Mouse (Mus musculus): ENCODE data around the gene Lefty2. TPM values are rescaled to one million over a fixed set of nuclear protein-coding genes. Genes with fewer than 3 reads are reported as not detected.
A peak's percentile ranks its signal among the peaks of the same experiment; 100 is the strongest.

Gene Lefty2
- polyA plus RNA-seq (2012; ENCODE audit: insufficient read depth, insufficient read length, missing spikeins) = not detected in 2 replicates

GRCm38 (mm10) chr1:180892808-180893207, at the start of gene Lefty2:
Gene Lefty2, plus strand, starts transcription at chr1:180893108.
- Histone ChIP-seq H3K4me3 (ENCODE audit: insufficient read depth, low read length) (no peak within 1 kb of the TSS), H3K4me1 (ENCODE audit: control insufficient read depth, insufficient read depth, low read length) (peaks cover 24% of the 10 kb centered on the region)

GRCm38 (mm10) chr1:180848114-180848510, 44.8 kb upstream of the Lefty2 start:
- Histone ChIP-seq H3K27ac (ENCODE audit: insufficient read depth, low read depth, low read length) (peak overlapping the region; percentile 100), H3K4me3 (ENCODE audit: insufficient read depth, low read length) (peak overlapping the region; percentile 63), H3K4me1 (ENCODE audit: control insufficient read depth, insufficient read depth, low read length) (peaks cover 20% of the 10 kb centered on the region)
- TF ChIP-seq CTCF (IDR thresholded peaks at IDR 0.05; ENCODE audit: low read depth, low read length) = no peak
- no peak for TF ChIP-seq POLR2A (IDR thresholded peaks at IDR 0.05; ENCODE audit: borderline replicate concordance, low read depth, low read length)

More at GRCm38 (mm10) chr1:180892808-180893207, at the start of gene Lefty2:
- no peak for TF ChIP-seq CTCF (IDR thresholded peaks at IDR 0.05; ENCODE audit: low read depth, low read length)
- no peak within 1 kb of the TSS for H3K27ac ChIP-seq (ENCODE audit: insufficient read depth, low read depth, low read length)

GRCm38 (mm10) chr1:180848511-180849241, 44.2 kb upstream of the Lefty2 start:
- Histone ChIP-seq H3K4me3 (ENCODE audit: insufficient read depth, low read length) (peak overlapping the region; percentile 63), H3K4me1 (ENCODE audit: control insufficient read depth, insufficient read depth, low read length) (peaks cover 22% of the 10 kb centered on the region), H3K27ac (ENCODE audit: insufficient read depth, low read depth, low read length) (peak overlapping the region; percentile 100)
- TF ChIP-seq CTCF (IDR thresholded peaks at IDR 0.05; ENCODE audit: low read depth, low read length) = no peak
- TF ChIP-seq POLR2A (IDR thresholded peaks at IDR 0.05; ENCODE audit: borderline replicate concordance, low read depth, low read length) = no peak

DNA sequence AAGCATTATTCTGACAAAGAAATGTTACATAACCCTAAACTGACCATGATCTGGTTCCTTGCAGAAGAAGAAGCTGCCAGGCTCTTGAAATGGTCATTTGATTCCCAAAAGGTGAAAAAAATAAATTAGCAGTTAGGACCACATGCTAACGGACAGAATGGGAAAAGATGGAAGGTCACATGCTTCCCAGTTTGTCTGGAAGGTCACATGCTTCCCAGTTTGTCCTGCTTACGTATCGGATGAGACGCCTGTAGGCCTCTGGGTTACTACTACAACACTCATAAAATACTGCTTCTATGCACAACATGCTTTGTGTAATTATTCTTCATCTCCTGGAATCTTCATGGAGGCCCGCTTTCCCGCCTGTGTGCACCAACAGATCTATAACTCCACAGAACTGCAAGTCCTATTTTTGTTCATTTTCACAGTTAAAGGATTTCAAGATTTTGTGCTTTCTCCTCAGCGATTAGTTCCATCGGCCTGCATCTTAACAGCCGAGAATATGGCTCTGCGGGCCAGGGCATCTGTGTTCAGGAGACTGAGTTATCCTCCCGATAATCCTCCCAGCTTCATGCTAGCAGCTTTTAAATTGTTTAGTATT, 43.1 kb upstream of the Lefty2 start:
- Histone ChIP-seq H3K27ac (ENCODE audit: insufficient read depth, low read depth, low read length) (peak overlapping the region; percentile 100), H3K4me1 (ENCODE audit: control insufficient read depth, insufficient read depth, low read length) (peaks cover 23% of the 10 kb centered on the region), H3K4me3 (ENCODE audit: insufficient read depth, low read length) (peak overlapping the region; percentile 57)
- TF ChIP-seq POLR2A (IDR thresholded peaks at IDR 0.05; ENCODE audit: borderline replicate concordance, low read depth, low read length) (no peak), CTCF (IDR thresholded peaks at IDR 0.05; ENCODE audit: low read depth, low read length) (no peak)

GRCm38 (mm10) chr1:180850316-180851270, 42.3 kb upstream of the Lefty2 start, which contains the start of gene Sde2:
Gene Sde2, plus strand, starts transcription at chr1:180851127.
- TF ChIP-seq POLR2A (IDR thresholded peaks at IDR 0.05; ENCODE audit: borderline replicate concordance, low read depth, low read length) (no peak), CTCF (IDR thresholded peaks at IDR 0.05; ENCODE audit: low read depth, low read length) (no peak)
- Histone ChIP-seq H3K4me3 (ENCODE audit: insufficient read depth, low read length) (peak within 1 kb of the TSS; percentile 93), H3K4me1 (ENCODE audit: control insufficient read depth, insufficient read depth, low read length) (peaks cover 29% of the 10 kb centered on the region), H3K27ac (ENCODE audit: insufficient read depth, low read depth, low read length) (peak within 1 kb of the TSS; percentile 100)

GRCm38 (mm10) chr1:180858763-180859162, 34.1 kb upstream of the Lefty2 start:
- H3K4me1 ChIP-seq (ENCODE audit: control insufficient read depth, insufficient read depth, low read length) = peaks cover 24% of the 10 kb centered on the region
- no peak overlapping the region for H3K4me3 ChIP-seq (ENCODE audit: insufficient read depth, low read length)
- no peak overlapping the region for H3K27ac ChIP-seq (ENCODE audit: insufficient read depth, low read depth, low read length)

DNA sequence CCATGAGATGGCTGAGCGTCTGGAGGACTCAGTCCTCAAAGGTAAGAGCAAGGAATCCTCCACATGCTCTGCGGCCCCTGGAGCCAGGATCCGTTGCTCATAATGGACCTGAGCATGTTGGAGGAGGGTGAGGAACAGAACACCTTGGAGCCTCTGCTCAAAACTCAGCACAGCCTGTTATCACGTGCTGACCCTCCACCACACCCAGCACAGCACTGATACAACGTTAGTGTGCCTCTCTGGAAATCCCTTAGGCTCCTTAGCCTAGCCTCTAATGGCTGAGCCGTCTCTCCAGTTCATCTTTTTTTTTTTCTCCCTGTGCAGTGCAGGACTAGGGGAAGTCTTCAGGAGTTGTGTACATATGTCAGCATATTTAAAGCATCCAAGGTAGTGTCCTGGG, 32.9 kb upstream of the Lefty2 start:
- Histone ChIP-seq H3K27ac (ENCODE audit: insufficient read depth, low read depth, low read length) (no peak overlapping the region), H3K4me1 (ENCODE audit: control insufficient read depth, insufficient read depth, low read length) (peaks cover 22% of the 10 kb centered on the region), H3K4me3 (ENCODE audit: insufficient read depth, low read length) (no peak overlapping the region)
- no peak for TF ChIP-seq POLR2A (IDR thresholded peaks at IDR 0.05; ENCODE audit: borderline replicate concordance, low read depth, low read length)
- TF ChIP-seq CTCF (IDR thresholded peaks at IDR 0.05; ENCODE audit: low read depth, low read length) = no peak

More at GRCm38 (mm10) chr1:180858763-180859162, 34.1 kb upstream of the Lefty2 start:
- TF ChIP-seq POLR2A (IDR thresholded peaks at IDR 0.05; ENCODE audit: borderline replicate concordance, low read depth, low read length) (no peak), CTCF (IDR thresholded peaks at IDR 0.05; ENCODE audit: low read depth, low read length) (no peak)

DNA sequence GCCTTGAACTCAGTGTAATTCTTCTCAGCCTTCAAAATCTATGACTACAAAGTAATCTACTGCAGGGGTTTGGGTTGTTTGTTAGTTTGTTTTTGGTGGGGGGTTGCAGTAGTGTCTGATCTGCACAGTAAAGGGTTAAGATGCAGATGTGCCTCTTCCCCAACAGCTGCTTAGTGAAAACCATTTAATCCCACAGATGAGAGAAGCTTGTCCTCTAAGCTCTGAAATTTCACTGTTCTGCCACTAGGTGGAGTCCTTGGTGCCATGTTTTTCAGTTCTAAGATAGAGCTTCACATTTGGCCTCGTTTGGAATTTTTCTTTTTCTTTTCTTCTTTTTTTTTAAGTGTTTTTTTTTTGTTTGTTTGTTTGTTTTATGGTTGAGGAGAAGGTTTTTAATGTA, 29.3 kb upstream of the Lefty2 start:
- peaks cover 9% of the 10 kb centered on the region for H3K4me1 ChIP-seq (ENCODE audit: control insufficient read depth, insufficient read depth, low read length)
- no peak overlapping the region for H3K4me3 ChIP-seq (ENCODE audit: insufficient read depth, low read length)
- H3K27ac ChIP-seq (ENCODE audit: insufficient read depth, low read depth, low read length) = no peak overlapping the region
- TF ChIP-seq CTCF (IDR thresholded peaks at IDR 0.05; ENCODE audit: low read depth, low read length) = no peak
- no peak for TF ChIP-seq POLR2A (IDR thresholded peaks at IDR 0.05; ENCODE audit: borderline replicate concordance, low read depth, low read length)

DNA sequence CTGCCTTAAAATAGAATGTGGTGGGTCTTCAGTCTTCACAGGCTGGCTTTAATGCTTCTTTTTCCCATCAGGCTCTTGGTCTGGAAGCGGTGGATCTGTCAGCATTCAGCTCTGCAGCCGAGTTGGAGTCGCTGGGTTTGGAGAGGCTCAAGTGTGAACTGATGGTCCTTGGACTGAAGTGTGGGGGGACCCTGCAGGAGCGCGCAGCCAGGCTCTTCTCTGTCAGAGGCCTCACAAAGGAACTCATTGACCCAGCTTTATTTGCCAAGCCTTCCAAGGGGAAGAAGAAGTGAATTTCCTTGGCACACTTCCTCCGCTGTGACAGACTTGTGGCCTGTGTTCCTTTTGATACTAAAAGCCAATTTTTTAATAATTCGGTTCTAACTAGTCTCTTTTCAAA, 26.9 kb upstream of the Lefty2 start:
- H3K4me1 ChIP-seq (ENCODE audit: control insufficient read depth, insufficient read depth, low read length) = 0 out of 2 replicates have a peak, but pooled peaks cover 3% of the 10 kb centered on the region
- no peak overlapping the region for H3K4me3 ChIP-seq (ENCODE audit: insufficient read depth, low read length)
- no peak overlapping the region for H3K27ac ChIP-seq (ENCODE audit: insufficient read depth, low read depth, low read length)
- TF ChIP-seq POLR2A (IDR thresholded peaks at IDR 0.05; ENCODE audit: borderline replicate concordance, low read depth, low read length) (no peak), CTCF (IDR thresholded peaks at IDR 0.05; ENCODE audit: low read depth, low read length) (no peak)
